Mouse (Mus musculus) liver, adult 2 months (tissue): ENCODE data around the gene Schip1.

Experiments used
- CTCF ChIP-seq: fragments of 200-500 bp; IDR thresholded peaks from 2 replicates; pipeline ENCODE4 v1.5.1; 2011; ENCODE audit warnings: low read depth, low read length, control low read depth
- POLR2A ChIP-seq: fragments of 200-500 bp; IDR thresholded peaks from 2 replicates; pipeline ENCODE4 v1.6.1; 2011; ENCODE audit warnings: low read length, control low read depth; ENCODE audit not compliant: insufficient read depth; ENCODE audit errors: extremely low read depth

DNA sequence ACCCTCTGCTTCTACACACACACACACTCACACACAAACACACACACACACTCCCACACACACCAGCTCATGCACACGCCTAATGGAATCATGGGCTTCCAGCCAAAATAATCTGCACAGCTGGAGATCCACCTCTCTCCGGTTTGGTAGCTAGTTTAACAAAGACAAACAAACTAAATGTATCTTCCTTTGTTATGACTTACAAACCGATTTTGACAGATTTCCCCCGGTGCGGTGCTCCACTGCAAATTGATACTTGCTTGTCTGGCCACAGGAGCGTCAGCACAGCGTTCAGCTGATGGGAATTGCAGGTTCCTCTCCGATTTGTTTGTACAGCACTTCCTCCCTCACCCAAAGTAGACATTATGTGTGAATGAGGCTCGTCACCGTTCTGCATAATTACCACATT, 310.5 kb downstream of the Schip1 start:
- TF ChIP-seq CTCF: no peak
- TF ChIP-seq POLR2A: no peak
